Comparison of ENCODE assay signal across 12 mouse cellular contexts in the genomic region with DNA sequence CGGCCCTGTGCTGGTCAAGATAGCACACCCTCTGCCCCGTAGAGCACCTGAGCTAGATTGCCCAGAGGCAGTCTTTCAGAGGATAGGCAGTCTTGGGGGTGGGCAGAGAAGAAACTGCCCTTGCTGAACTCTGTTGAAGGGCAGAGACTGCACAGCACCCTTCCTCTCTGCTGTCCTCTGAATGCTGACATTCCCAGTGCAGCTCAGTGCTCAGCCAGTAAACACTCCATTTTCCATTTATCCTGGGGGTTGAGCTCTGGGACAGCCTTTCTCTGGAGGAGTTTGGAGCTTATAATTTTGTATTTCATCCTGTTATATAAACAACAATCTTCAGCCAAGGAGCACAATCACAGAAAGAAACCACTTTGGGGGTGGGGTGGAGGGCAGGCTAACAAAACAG.
A peak's percentile ranks its signal among the peaks of the same experiment; 100 is the strongest.
DNase-seq lines count a peak whose midpoint lies in the region; ATAC-seq and TF ChIP-seq lines count a peak whose summit lies in the region.
"Had no signal": no experiment of that assay in that cellular context is flagged by ENCODE, and none has a peak within 500 bp of the region (broad histone marks: within the 10 kb centered on the region; RNA-seq: fewer than 3 reads in every experiment).

No protein-coding gene starts in this region.

- DNase-seq in heart, postnatal 0 days (ENCODE audit: low spot score) = no peak
- no peak for DNase-seq in heart, postnatal 25 days (ENCODE audit: low spot score)
- no peak for DNase-seq in lung, adult 2 months
- DNase-seq in c-Kit-positive CD71-positive TER-119-positive erythroid progenitor cells, embryonic 14.5 days (ENCODE audit: low spot score) = no peak
- DNase-seq: cerebellum, postnatal 25 days; gastrocnemius, postnatal 36 days had no signal

- ATAC-seq in heart, postnatal 0 days (ENCODE audit: insufficient read depth, low read depth) = 0 out of 2 replicates have a peak, but pooled peaks have one; percentile 47
- ATAC-seq in lung, embryonic 16.5 days (ENCODE audit: low read depth) = peak; percentile 52
- ATAC-seq in intestine, embryonic 15.5 days = peak; percentile 23; the same call in 1 of the 2 replicates
- ATAC-seq in stomach, embryonic 15.5 days (ENCODE audit: insufficient read depth, low FRiP score, low read depth) = no peak
- ATAC-seq: forebrain, embryonic 16.5 days; liver, embryonic 12.5 days had no signal

- H3K27me3 ChIP-seq in heart, postnatal 0 days (ENCODE audit: control insufficient read depth, insufficient read depth, low read length) = no peaks in the 10 kb centered on the region
- no peaks in the 10 kb centered on the region for H3K27me3 ChIP-seq in lung, embryonic 16.5 days (ENCODE audit: control insufficient read depth, insufficient read depth, low read depth, low read length)
- H3K27me3 ChIP-seq in intestine, embryonic 15.5 days (replicated peaks) = no peaks in the 10 kb centered on the region
- H3K27me3 ChIP-seq in stomach, embryonic 15.5 days (replicated peaks) = no peaks in the 10 kb centered on the region
- H3K27me3 ChIP-seq: hindbrain, embryonic 15.5 days; liver, embryonic 12.5 days had no signal

- H3K27ac ChIP-seq in heart, postnatal 0 days (ENCODE audit: low read depth) = peak overlapping the region; percentile 4; the same call in 1 of the 2 replicates
- peak overlapping the region; percentile 74 for H3K27ac ChIP-seq in lung, embryonic 16.5 days (ENCODE audit: low read length)
- peak overlapping the region; percentile 64 for H3K27ac ChIP-seq in intestine, embryonic 15.5 days
- H3K27ac ChIP-seq in stomach, embryonic 15.5 days = 0 out of 2 replicates have a peak overlapping the region, but pooled peaks have one; percentile 55
- H3K27ac ChIP-seq: hindbrain, embryonic 15.5 days; liver, embryonic 12.5 days had no signal

- H3K9me3 ChIP-seq in heart, postnatal 0 days (replicated peaks; ENCODE audit: control insufficient read depth, low read length) = no peaks in the 10 kb centered on the region
- H3K9me3 ChIP-seq in lung, embryonic 16.5 days (ENCODE audit: control insufficient read depth, low read length) = no peaks in the 10 kb centered on the region
- H3K9me3 ChIP-seq in intestine, embryonic 15.5 days = no peaks in the 10 kb centered on the region
- H3K9me3 ChIP-seq in stomach, embryonic 15.5 days = no peaks in the 10 kb centered on the region
- H3K9me3 ChIP-seq: hindbrain, embryonic 15.5 days; liver, embryonic 12.5 days had no signal

- H3K4me3 ChIP-seq in heart, postnatal 0 days (ENCODE audit: low read depth, low read length) = no peak overlapping the region
- H3K4me3 ChIP-seq in lung, embryonic 16.5 days (ENCODE audit: low read length) = no peak overlapping the region
- no peak overlapping the region for H3K4me3 ChIP-seq in lung, adult 2 months (replicated peaks; ENCODE audit: extremely low read depth, low read depth, low read length)
- H3K4me3 ChIP-seq in intestine, embryonic 15.5 days (replicated peaks) = no peak overlapping the region
- no peak overlapping the region for H3K4me3 ChIP-seq in stomach, embryonic 15.5 days (replicated peaks)
- H3K4me3 ChIP-seq: hindbrain, embryonic 15.5 days; liver, embryonic 12.5 days had no signal

- no peak overlapping the region for H3K4me2 ChIP-seq in heart, postnatal 0 days (ENCODE audit: low read depth, low read length)
- H3K4me2 ChIP-seq in lung, embryonic 16.5 days (ENCODE audit: low read depth, low read length) = peak overlapping the region; percentile 26; the same call in 1 of the 2 replicates
- H3K4me2 ChIP-seq in intestine, embryonic 15.5 days (replicated peaks) = no peak overlapping the region
- H3K4me2 ChIP-seq in stomach, embryonic 15.5 days = no peak overlapping the region
- H3K4me2 ChIP-seq: hindbrain, embryonic 15.5 days; liver, embryonic 12.5 days had no signal

- TF ChIP-seq EP300 in heart, postnatal 0 days (IDR thresholded peaks at IDR 0.05; ENCODE audit: low read depth) = no peak

- no peak for TF ChIP-seq CTCF in heart, postnatal 0 days (IDR thresholded peaks at IDR 0.05; ENCODE audit: low read depth)
- TF ChIP-seq CTCF in lung, adult 2 months (IDR thresholded peaks at IDR 0.05; ENCODE audit: insufficient read depth, low read length) = no peak

- H3K4me1 ChIP-seq in heart, postnatal 0 days (ENCODE audit: control insufficient read depth, insufficient read depth) = peaks cover 19% of the 10 kb centered on the region
- H3K4me1 ChIP-seq in lung, embryonic 16.5 days (replicated peaks; ENCODE audit: control insufficient read depth, insufficient read depth, low read length) = peaks cover 35% of the 10 kb centered on the region
- H3K4me1 ChIP-seq in lung, adult 2 months (ENCODE audit: control insufficient read depth, insufficient read depth, low read length) = peaks cover 14% of the 10 kb centered on the region
- peaks cover 10% of the 10 kb centered on the region; the same call in 1 of the 2 replicates for H3K4me1 ChIP-seq in intestine, embryonic 15.5 days (replicated peaks)
- peaks cover 8% of the 10 kb centered on the region for H3K4me1 ChIP-seq in stomach, embryonic 15.5 days
- H3K4me1 ChIP-seq: hindbrain, embryonic 15.5 days had no signal

- H3K9ac ChIP-seq in heart, postnatal 0 days (replicated peaks; ENCODE audit: low read depth, low read length) = no peak overlapping the region
- peak overlapping the region; percentile 46; the same call in 1 of the 2 replicates for H3K9ac ChIP-seq in lung, embryonic 16.5 days (ENCODE audit: low read length)
- no peak overlapping the region for H3K9ac ChIP-seq in intestine, embryonic 15.5 days
- H3K9ac ChIP-seq in stomach, embryonic 15.5 days = no peak overlapping the region
- H3K9ac ChIP-seq: hindbrain, embryonic 15.5 days; liver, embryonic 12.5 days had no signal

- WGBS in heart, postnatal 0 days = 22% methylated on average over 2 of the region's 2 CpGs
- WGBS in lung, embryonic 16.5 days = 43% methylated on average over 2 of the region's 2 CpGs
- 58% methylated on average over 2 of the region's 2 CpGs for WGBS in lung, adult 2 months
- WGBS in intestine, embryonic 15.5 days = 41% methylated on average over 2 of the region's 2 CpGs
- WGBS in stomach, embryonic 15.5 days = 52% methylated on average over 2 of the region's 2 CpGs

- intact Hi-C loops in heart, postnatal 25 days (cut with DNase I) = no loop called here

- no peaks in the 10 kb centered on the region for H3K36me3 ChIP-seq in heart, postnatal 0 days (replicated peaks; ENCODE audit: control insufficient read depth, insufficient read depth, low read length)
- no peaks in the 10 kb centered on the region for H3K36me3 ChIP-seq in lung, embryonic 16.5 days (ENCODE audit: control insufficient read depth, insufficient read depth, low read length)
- H3K36me3 ChIP-seq in intestine, embryonic 15.5 days = no peaks in the 10 kb centered on the region
- no peaks in the 10 kb centered on the region for H3K36me3 ChIP-seq in stomach, embryonic 15.5 days
- H3K36me3 ChIP-seq: hindbrain, embryonic 15.5 days had no signal

- no peak for TF ChIP-seq POLR2A in lung, adult 2 months (IDR thresholded peaks at IDR 0.05; ENCODE audit: borderline replicate concordance, extremely low read depth, low read depth, low read length)

Comparison
In these comparisons a context has a peak if more than half of its experiments do, and no peak if none do; other contexts are left out.
1. H3K27ac ChIP-seq: peak in every context shown above with its lines; median percentile 74 in lung, embryonic 16.5 days; 64 in intestine, embryonic 15.5 days; 55 in stomach, embryonic 15.5 days; 4 in heart, postnatal 0 days.